Mouse (Mus musculus): ENCODE measurements around the gene Car4. TPM values are rescaled to one million over a fixed set of nuclear protein-coding genes. Genes with fewer than 3 reads are reported as not detected.

The Car4 gene
- polyA plus RNA-seq, 1 experiment from 2014 or later = 5.2 TPM

- Histone ChIP-seq H3K36me3 (no peaks in the 10 kb centered on the region), H3K4me2 (no peak overlapping the region), H3K9me3 (no peaks in the 10 kb centered on the region), H3K9ac (no peak overlapping the region), H3K4me3 (no peak overlapping the region), H3K27ac (no peak overlapping the region), H3K4me1 (replicated peaks) (no peaks in the 10 kb centered on the region), H3K27me3 (no peaks in the 10 kb centered on the region)
- no peak for ATAC-seq (ENCODE audit: low FRiP score)
- WGBS = 80% methylated on average over 3 of the region's 3 CpGs
These were observed 19.9 kb downstream of the Car4 start for GRCm38 (mm10) chr11:84977385-84977952.

GRCm38 (mm10) chr11:84978113-84978512, 20.5 kb downstream of the Car4 start:
- H3K27ac ChIP-seq = no peak overlapping the region
- no peak overlapping the region for H3K9ac ChIP-seq
- H3K4me1 ChIP-seq (replicated peaks) = no peaks in the 10 kb centered on the region
- no peaks in the 10 kb centered on the region for H3K36me3 ChIP-seq
- no peaks in the 10 kb centered on the region for H3K9me3 ChIP-seq
- 52% methylated on average over 2 of the region's 2 CpGs for WGBS
- H3K27me3 ChIP-seq = no peaks in the 10 kb centered on the region
- no peak overlapping the region for H3K4me2 ChIP-seq
- H3K4me3 ChIP-seq = no peak overlapping the region
- ATAC-seq (ENCODE audit: low FRiP score) = no peak

GRCm38 (mm10) chr11:84979351-84979750, 21.8 kb downstream of the Car4 start:
- Histone ChIP-seq H3K27me3 (no peaks in the 10 kb centered on the region), H3K9me3 (no peaks in the 10 kb centered on the region), H3K9ac (no peak overlapping the region), H3K36me3 (peaks cover 9% of the 10 kb centered on the region; the same call in 1 of the 2 replicates), H3K4me2 (no peak overlapping the region), H3K4me3 (no peak overlapping the region), H3K4me1 (replicated peaks) (no peaks in the 10 kb centered on the region), H3K27ac (no peak overlapping the region)
- ATAC-seq (ENCODE audit: low FRiP score) = no peak
- WGBS = 48% methylated on average over 1 of the region's 1 CpGs

- no peaks in the 10 kb centered on the region for H3K4me1 ChIP-seq (replicated peaks)
- 84% methylated on average over 2 of the region's 2 CpGs for whole genome bisulfite sequencing
- no peaks in the 10 kb centered on the region for H3K9me3 ChIP-seq
- H3K27me3 ChIP-seq = no peaks in the 10 kb centered on the region
- peaks cover 15% of the 10 kb centered on the region for H3K36me3 ChIP-seq
- no peak overlapping the region for H3K4me3 ChIP-seq
- no peak for ATAC-seq (ENCODE audit: low FRiP score)
- H3K4me2 ChIP-seq = no peak overlapping the region
- H3K9ac ChIP-seq = no peak overlapping the region
- no peak overlapping the region for H3K27ac ChIP-seq
These were observed 23.1 kb downstream of the Car4 start for GRCm38 (mm10) chr11:84980697-84981096.

- 91% methylated on average over 6 of the region's 6 CpGs for WGBS
- ATAC-seq (ENCODE audit: low FRiP score) = no peak
These were observed 27.8 kb downstream of the Car4 start for GRCm38 (mm10) chr11:84985421-84985820.

GRCm38 (mm10) chr11:84988341-84988919, 30.8 kb downstream of the Car4 start:
- Histone ChIP-seq H3K4me1 (replicated peaks) (no peaks in the 10 kb centered on the region), H3K27me3 (no peaks in the 10 kb centered on the region), H3K9me3 (no peaks in the 10 kb centered on the region), H3K27ac (no peak overlapping the region), H3K36me3 (peaks cover 68% of the 10 kb centered on the region), H3K9ac (no peak overlapping the region), H3K4me3 (no peak overlapping the region), H3K4me2 (no peak overlapping the region)
- WGBS = 90% methylated on average over 3 of the region's 3 CpGs
- ATAC-seq (ENCODE audit: low FRiP score) = no peak

More at GRCm38 (mm10) chr11:84985421-84985820, 27.8 kb downstream of the Car4 start:
- Histone ChIP-seq H3K27ac (no peak overlapping the region), H3K9me3 (no peaks in the 10 kb centered on the region), H3K36me3 (peaks cover 45% of the 10 kb centered on the region), H3K9ac (no peak overlapping the region), H3K4me1 (replicated peaks) (no peaks in the 10 kb centered on the region), H3K4me2 (no peak overlapping the region), H3K27me3 (no peaks in the 10 kb centered on the region), H3K4me3 (no peak overlapping the region)

- no peaks in the 10 kb centered on the region for H3K27me3 ChIP-seq
- 100% methylated on average over 1 of the region's 1 CpGs for WGBS
- ATAC-seq (ENCODE audit: low FRiP score) = no peak
- H3K36me3 ChIP-seq = peaks cover 68% of the 10 kb centered on the region
- no peak overlapping the region for H3K4me2 ChIP-seq
- H3K4me1 ChIP-seq (replicated peaks) = no peaks in the 10 kb centered on the region
- H3K4me3 ChIP-seq = no peak overlapping the region
- no peaks in the 10 kb centered on the region for H3K9me3 ChIP-seq
- H3K27ac ChIP-seq = no peak overlapping the region
- no peak overlapping the region for H3K9ac ChIP-seq
These were observed 35.4 kb downstream of the Car4 start for GRCm38 (mm10) chr11:84992996-84993395.

GRCm38 (mm10) chr11:84995241-84995640, 37.7 kb downstream of the Car4 start:
- no peak overlapping the region for H3K4me2 ChIP-seq
- no peak overlapping the region for H3K4me3 ChIP-seq
- no peaks in the 10 kb centered on the region for H3K27me3 ChIP-seq
- no peaks in the 10 kb centered on the region for H3K9me3 ChIP-seq
- WGBS = 92% methylated on average over 1 of the region's 1 CpGs
- no peak overlapping the region for H3K27ac ChIP-seq
- peaks cover 60% of the 10 kb centered on the region for H3K36me3 ChIP-seq
- H3K9ac ChIP-seq = no peak overlapping the region
- no peaks in the 10 kb centered on the region for H3K4me1 ChIP-seq (replicated peaks)
- ATAC-seq (ENCODE audit: low FRiP score) = no peak

- H3K4me3 ChIP-seq = no peak overlapping the region
- WGBS = 97% methylated on average over 3 of the region's 3 CpGs
- H3K9ac ChIP-seq = no peak overlapping the region
- peaks cover 45% of the 10 kb centered on the region for H3K36me3 ChIP-seq
- H3K4me1 ChIP-seq (replicated peaks) = no peaks in the 10 kb centered on the region
- ATAC-seq (ENCODE audit: low FRiP score) = no peak
- H3K9me3 ChIP-seq = no peaks in the 10 kb centered on the region
- no peak overlapping the region for H3K4me2 ChIP-seq
- no peak overlapping the region for H3K27ac ChIP-seq
- no peaks in the 10 kb centered on the region for H3K27me3 ChIP-seq
These were observed 46.0 kb downstream of the Car4 start for GRCm38 (mm10) chr11:85003566-85003965.

- no peak overlapping the region for H3K27ac ChIP-seq
- no peak overlapping the region for H3K9ac ChIP-seq
- H3K36me3 ChIP-seq = peaks cover 58% of the 10 kb centered on the region
- no peak overlapping the region for H3K4me3 ChIP-seq
- no peak overlapping the region for H3K4me2 ChIP-seq
- H3K9me3 ChIP-seq = no peaks in the 10 kb centered on the region
- H3K4me1 ChIP-seq (replicated peaks) = no peaks in the 10 kb centered on the region
- ATAC-seq (ENCODE audit: low FRiP score) = no peak
- no peaks in the 10 kb centered on the region for H3K27me3 ChIP-seq
These were observed 55.5 kb downstream of the Car4 start for GRCm38 (mm10) chr11:85013121-85013520.

Other genes with a start within 250 kb of the Car4 start
- gene Mrm1, start 138.3 kb upstream of the Car4 start, polyA plus RNA-seq (2015; fragmentation: Nextera tagmentation; extraction: Ambion mirVana) = 9.1 and 11.7 TPM in 2 replicates
- 6.3 and 7.2 TPM in 2 replicates for gene Dhrs11, start 128.8 kb upstream of the Car4 start, polyA plus RNA-seq (2015; fragmentation: Nextera tagmentation; extraction: Ambion mirVana)
- gene Ggnbp2, start 87.0 kb upstream of the Car4 start, polyA plus RNA-seq (2015; fragmentation: Nextera tagmentation; extraction: Ambion mirVana) = 70.9 and 74.4 TPM in 2 replicates
- gene Myo19, start 77.6 kb upstream of the Car4 start, polyA plus RNA-seq (2015; fragmentation: Nextera tagmentation; extraction: Ambion mirVana) = 5.1 and 6.7 TPM in 2 replicates
- gene Pigw, start 77.5 kb upstream of the Car4 start, polyA plus RNA-seq (2015; fragmentation: Nextera tagmentation; extraction: Ambion mirVana) = 2.1 and 2.3 TPM in 2 replicates
- 64.0 and 69.1 TPM in 2 replicates for gene Znhit3, start 41.4 kb upstream of the Car4 start, polyA plus RNA-seq (2015; fragmentation: Nextera tagmentation; extraction: Ambion mirVana)
- gene Usp32, start 182.4 kb downstream of the Car4 start, polyA plus RNA-seq (2015; fragmentation: Nextera tagmentation; extraction: Ambion mirVana) = 10.5 and 13.0 TPM in 2 replicates
- gene 1700125H20Rik, start 212.6 kb downstream of the Car4 start, polyA plus RNA-seq (2015; fragmentation: Nextera tagmentation; extraction: Ambion mirVana) = 1.4 and 1.6 TPM in 2 replicates

All from hindbrain, embryonic 13.5 days (tissue).